Mouse (Mus musculus) limb, embryonic 13.5 days (tissue): ENCODE data around the gene Acvrl1. TPM values are rescaled to one million over a fixed set of nuclear protein-coding genes. Genes with fewer than 3 reads are reported as not detected.

Experiments
- ATAC-seq: fragments of 200-750 bp; cut with Nextera tagmentation; 2 replicates; pipeline ENCODE4 v1.8.0; 2017; ENCODE audit warnings: low read depth, moderate number of reproducible peaks, moderate TSS enrichment; ENCODE audit not compliant: low FRiP score
- H3K27ac ChIP-seq: fragments of 300-500 bp; sonication (generic); 2 replicates; pipeline ENCODE4 v1.5.1; 2015; ENCODE audit warnings: inconsistent platforms, mild to moderate bottlenecking, moderate library complexity
- H3K27me3 ChIP-seq: fragments of 300-500 bp; sonication (generic); 2 replicates; pipeline ENCODE4 v1.6.1; 2015; ENCODE audit warnings: mild to moderate bottlenecking, inconsistent platforms
- H3K36me3 ChIP-seq: fragments of 300-500 bp; sonication (generic); 2 replicates; pipeline ENCODE4 v1.6.1; 2015; ENCODE audit warnings: inconsistent platforms, mild to moderate bottlenecking, moderate library complexity
- H3K4me1 ChIP-seq: fragments of 300-500 bp; sonication (generic); 2 replicates; pipeline ENCODE4 v1.6.1; 2015; ENCODE audit warnings: inconsistent platforms
- H3K4me2 ChIP-seq: fragments of 300-500 bp; sonication (generic); replicated peaks from 2 replicates; pipeline ENCODE4 v1.6.1; 2015; ENCODE audit warnings: inconsistent platforms, mild to moderate bottlenecking, moderate library complexity
- H3K4me3 ChIP-seq: fragments of 300-500 bp; sonication (generic); 2 replicates; pipeline ENCODE4 v1.5.1; 2015; ENCODE audit warnings: moderate library complexity, mild to moderate bottlenecking, inconsistent platforms
- H3K9ac ChIP-seq: fragments of 300-500 bp; sonication (generic); 2 replicates; pipeline ENCODE4 v1.6.1; 2015; ENCODE audit warnings: mild to moderate bottlenecking, inconsistent platforms
- H3K9me3 ChIP-seq: fragments of 300-500 bp; sonication (generic); 2 replicates; pipeline ENCODE4 v1.6.1; 2016; ENCODE audit warnings: inconsistent platforms
- WGBS: fragments of 180-500 bp; shearing (Covaris S2); methylation state at CpG from one replicate; pipeline ENCODE4 v1.1.7; 2015; 5-methylcytosine and 5-hydroxymethylcytosine counted together
- polyA plus RNA-seq: library from polyadenylated mRNA; unstranded; fragments of >200 nt; fragmentation: Nextera tagmentation; extraction: Ambion mirVana; gene quantifications from 2 replicates; pipeline ENCODE4 v1.2.1, GENCODE M21; 2015

Acvrl1 gene
- polyA plus RNA-seq, 1 experiment from 2014 or later: 9.6 TPM

GRCm38 (mm10) chr15:101175131-101175460 is 46.8 kb downstream of the Acvrl1 start:
- no peak overlapping the region for H3K27ac ChIP-seq
- H3K9ac ChIP-seq: peak overlapping the region; percentile 94

DNA sequence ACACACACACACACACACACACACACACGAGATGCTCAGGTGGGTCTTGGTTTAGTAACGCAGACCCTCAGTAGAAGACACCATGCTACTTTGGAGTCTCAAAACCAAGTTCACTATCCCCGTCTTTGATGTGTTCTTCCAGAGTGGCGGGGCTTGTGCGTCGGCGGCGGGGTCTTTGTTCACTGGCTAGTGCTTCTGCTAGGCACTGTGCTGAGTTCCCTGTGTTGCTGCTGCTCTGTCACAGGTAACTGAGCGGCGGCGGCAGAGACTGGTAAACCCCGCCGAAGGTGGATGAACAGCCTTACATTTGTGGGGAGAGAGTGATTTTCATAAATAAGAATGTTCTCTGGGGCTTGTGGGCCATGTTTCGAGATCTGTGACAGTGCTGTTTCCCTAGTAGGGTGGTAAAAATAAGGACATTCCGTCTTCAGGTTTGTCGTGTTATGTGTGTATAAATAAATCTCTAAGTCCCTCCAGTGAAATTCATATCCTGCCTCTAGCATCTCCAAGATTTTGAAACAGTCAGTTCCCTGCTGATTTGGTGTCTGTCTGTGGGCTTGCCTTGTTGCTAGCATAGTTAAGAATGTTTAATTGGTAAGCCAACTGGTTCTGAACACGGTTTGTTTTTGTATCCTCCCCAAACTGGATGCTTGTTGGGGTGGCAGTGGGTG is 47.4 kb downstream of the Acvrl1 start:
- Histone ChIP-seq H3K4me1 (peaks cover 66% of the 10 kb centered on the region), H3K4me3 (peak overlapping the region; percentile 89), H3K9ac (peak overlapping the region; percentile 94), H3K4me2 (peak overlapping the region; percentile 90), H3K9me3 (no peaks in the 10 kb centered on the region), H3K27me3 (peaks cover 5% of the 10 kb centered on the region; the same call in 1 of the 2 replicates), H3K27ac (peak overlapping the region; percentile 40), H3K36me3 (no peaks in the 10 kb centered on the region; the same call in 1 of the 2 replicates)
- ATAC-seq: no peak
- 21% methylated on average over 17 of the region's 17 CpGs for WGBS

More at GRCm38 (mm10) chr15:101175131-101175460, 46.8 kb downstream of the Acvrl1 start:
- peaks cover 59% of the 10 kb centered on the region for H3K4me1 ChIP-seq
- 5% methylated on average over 5 of the region's 5 CpGs for WGBS
- H3K9me3 ChIP-seq: no peaks in the 10 kb centered on the region
- peak overlapping the region; percentile 89 for H3K4me3 ChIP-seq
- H3K4me2 ChIP-seq: peak overlapping the region; percentile 90
- H3K27me3 ChIP-seq: peaks cover 5% of the 10 kb centered on the region; the same call in 1 of the 2 replicates
- no peak for ATAC-seq
- H3K36me3 ChIP-seq: no peaks in the 10 kb centered on the region; the same call in 1 of the 2 replicates

DNA sequence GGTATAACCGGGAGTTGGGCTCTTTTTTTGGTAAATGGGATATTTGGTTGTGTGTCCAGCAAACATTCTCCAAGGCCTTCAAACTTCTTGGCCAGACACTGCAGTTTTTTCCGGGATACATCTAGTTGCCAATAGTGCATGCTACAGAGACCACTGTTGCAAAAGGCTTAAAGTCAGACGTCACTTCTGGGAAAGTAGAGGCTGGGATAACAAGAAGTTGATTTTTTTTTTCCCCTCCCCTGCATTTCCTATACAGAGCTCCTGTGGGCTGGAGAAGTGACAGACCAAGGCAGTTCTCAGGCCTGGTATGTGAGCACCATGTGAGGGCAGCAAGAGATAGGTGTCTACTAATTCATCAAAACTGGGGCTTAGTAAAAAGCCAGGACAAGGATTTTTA is 48.0 kb downstream of the Acvrl1 start:
- H3K4me3 ChIP-seq: peak overlapping the region; percentile 89
- WGBS: 48% methylated on average over 3 of the region's 3 CpGs
- H3K9me3 ChIP-seq: no peaks in the 10 kb centered on the region
- ATAC-seq: no peak
- H3K27ac ChIP-seq: peak overlapping the region; percentile 40
- H3K4me1 ChIP-seq: peaks cover 71% of the 10 kb centered on the region
- H3K9ac ChIP-seq: peak overlapping the region; percentile 94
- peak overlapping the region; percentile 90 for H3K4me2 ChIP-seq
- H3K27me3 ChIP-seq: peaks cover 5% of the 10 kb centered on the region; the same call in 1 of the 2 replicates
- H3K36me3 ChIP-seq: no peaks in the 10 kb centered on the region; the same call in 1 of the 2 replicates

DNA sequence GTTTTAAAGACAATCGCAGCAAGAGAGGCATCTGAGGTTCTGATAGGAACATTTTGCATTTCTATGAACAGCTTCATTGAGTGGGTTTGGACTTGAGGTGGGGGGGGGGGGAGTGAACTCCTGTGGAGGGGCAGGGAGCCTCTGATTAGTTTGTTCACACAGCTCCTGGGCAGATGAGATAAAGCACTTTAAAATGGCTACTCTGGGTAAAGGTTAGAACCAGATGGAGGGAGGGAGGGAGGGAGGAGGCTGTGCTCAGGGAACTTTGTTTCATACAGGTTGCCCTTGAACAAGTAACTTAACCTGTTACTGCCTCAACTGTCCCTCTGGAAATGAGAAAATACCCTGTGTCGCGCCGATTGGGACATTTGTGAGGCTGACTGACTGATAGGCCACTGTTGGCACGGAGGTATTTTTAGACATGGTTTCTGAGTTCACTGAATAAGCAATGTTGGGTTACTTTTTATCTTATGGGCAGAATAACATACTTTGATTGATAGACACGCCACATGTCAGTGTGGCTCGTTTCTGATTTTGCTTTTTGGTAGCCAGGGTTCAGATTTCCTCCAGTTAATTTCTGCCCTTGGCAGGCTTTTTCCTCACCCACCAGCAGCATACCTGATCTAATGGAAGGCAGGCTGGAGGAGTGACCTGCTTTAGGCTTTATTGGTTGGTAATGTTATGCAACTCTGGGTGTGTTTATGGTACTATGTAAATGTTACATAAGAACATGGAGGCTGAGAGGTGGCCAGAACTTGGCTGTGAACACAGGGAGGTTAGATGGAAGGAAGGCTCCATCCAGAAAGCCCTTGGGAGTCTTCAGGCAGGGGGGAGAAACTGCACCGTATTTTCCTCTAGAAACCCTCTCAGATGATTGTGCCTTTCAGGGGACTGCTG is 48.7 kb downstream of the Acvrl1 start:
- no peak overlapping the region for H3K9ac ChIP-seq
- no peak for ATAC-seq
- H3K9me3 ChIP-seq: no peaks in the 10 kb centered on the region
- peaks cover 78% of the 10 kb centered on the region for H3K4me1 ChIP-seq
- H3K4me2 ChIP-seq: peak overlapping the region; percentile 90; the same call in 1 of the 2 replicates
- WGBS: 56% methylated on average over 8 of the region's 8 CpGs
- H3K27ac ChIP-seq: no peak overlapping the region
- no peaks in the 10 kb centered on the region; the same call in 1 of the 2 replicates for H3K36me3 ChIP-seq
- peaks cover 5% of the 10 kb centered on the region; the same call in 1 of the 2 replicates for H3K27me3 ChIP-seq
- no peak overlapping the region for H3K4me3 ChIP-seq

DNA sequence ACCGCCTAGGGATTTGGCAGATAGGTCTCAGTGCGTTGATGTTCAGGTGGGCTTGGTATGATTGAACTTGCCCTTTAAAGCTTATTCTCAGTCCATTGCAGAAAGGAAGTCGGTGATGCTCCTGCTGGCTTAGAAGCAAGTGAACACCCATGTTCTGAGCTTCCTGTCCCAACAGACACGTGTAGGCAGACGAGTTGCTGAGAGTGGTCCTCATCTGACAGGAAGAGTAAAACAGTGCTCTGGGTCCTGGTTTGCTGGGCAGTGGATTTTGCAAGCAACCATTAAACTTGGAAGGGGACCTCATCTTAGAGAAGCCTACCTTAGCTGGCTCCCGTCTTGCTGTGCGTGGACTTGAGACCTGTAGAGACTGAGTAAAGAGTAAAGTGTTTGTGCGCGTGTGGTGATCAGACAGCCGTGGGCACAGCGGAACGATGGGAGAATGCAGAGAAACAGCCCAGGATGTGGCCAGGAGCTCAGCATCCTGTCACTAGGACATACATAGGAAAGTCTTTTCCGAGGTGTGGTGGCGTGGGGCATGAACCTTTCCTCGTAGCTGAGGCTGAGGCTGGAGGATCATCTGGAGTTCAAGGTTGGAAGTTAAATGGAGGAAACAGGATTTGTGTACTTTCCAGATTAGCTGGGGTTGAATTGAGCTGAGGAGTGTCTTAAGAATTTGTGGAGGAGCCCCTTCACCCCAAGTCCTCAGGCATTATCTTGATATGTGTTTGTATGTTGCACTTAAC is 52.2 kb downstream of the Acvrl1 start:
- no peaks in the 10 kb centered on the region for H3K9me3 ChIP-seq
- peak overlapping the region; percentile 11; the same call in 1 of the 2 replicates for H3K4me2 ChIP-seq
- peaks cover 2% of the 10 kb centered on the region for H3K36me3 ChIP-seq
- H3K27me3 ChIP-seq: no peaks in the 10 kb centered on the region
- 63% methylated on average over 15 of the region's 15 CpGs for WGBS
- H3K4me1 ChIP-seq: peaks cover 85% of the 10 kb centered on the region
- no peak overlapping the region for H3K4me3 ChIP-seq
- 0 out of 2 replicates have a peak overlapping the region, but pooled peaks have one; percentile 48 for H3K27ac ChIP-seq
- ATAC-seq: no peak
- H3K9ac ChIP-seq: peak overlapping the region; percentile 54; the same call in 1 of the 2 replicates

GRCm38 (mm10) chr15:101181106-101181466 is 52.8 kb downstream of the Acvrl1 start:
- H3K36me3 ChIP-seq: peaks cover 5% of the 10 kb centered on the region
- no peaks in the 10 kb centered on the region for H3K27me3 ChIP-seq
- peaks cover 80% of the 10 kb centered on the region for H3K4me1 ChIP-seq
- no peaks in the 10 kb centered on the region for H3K9me3 ChIP-seq
- no peak overlapping the region for H3K4me3 ChIP-seq
- ATAC-seq: no peak
- peak overlapping the region; percentile 48; the same call in 1 of the 2 replicates for H3K27ac ChIP-seq
- H3K4me2 ChIP-seq: peak overlapping the region; percentile 11; the same call in 1 of the 2 replicates
- WGBS: 20% methylated on average over 5 of the region's 5 CpGs
- peak overlapping the region; percentile 54 for H3K9ac ChIP-seq

- Histone ChIP-seq H3K27me3 (no peaks in the 10 kb centered on the region), H3K36me3 (peaks cover 9% of the 10 kb centered on the region), H3K4me1 (peaks cover 75% of the 10 kb centered on the region), H3K9me3 (no peaks in the 10 kb centered on the region), H3K27ac (peak overlapping the region; percentile 48; the same call in 1 of the 2 replicates), H3K9ac (peak overlapping the region; percentile 54), H3K4me2 (peak overlapping the region; percentile 11; the same call in 1 of the 2 replicates), H3K4me3 (no peak overlapping the region)
- no peak for ATAC-seq
- 26% methylated on average over 4 of the region's 4 CpGs for WGBS
Measured at GRCm38 (mm10) chr15:101181500-101181899, 53.2 kb downstream of the Acvrl1 start.

DNA sequence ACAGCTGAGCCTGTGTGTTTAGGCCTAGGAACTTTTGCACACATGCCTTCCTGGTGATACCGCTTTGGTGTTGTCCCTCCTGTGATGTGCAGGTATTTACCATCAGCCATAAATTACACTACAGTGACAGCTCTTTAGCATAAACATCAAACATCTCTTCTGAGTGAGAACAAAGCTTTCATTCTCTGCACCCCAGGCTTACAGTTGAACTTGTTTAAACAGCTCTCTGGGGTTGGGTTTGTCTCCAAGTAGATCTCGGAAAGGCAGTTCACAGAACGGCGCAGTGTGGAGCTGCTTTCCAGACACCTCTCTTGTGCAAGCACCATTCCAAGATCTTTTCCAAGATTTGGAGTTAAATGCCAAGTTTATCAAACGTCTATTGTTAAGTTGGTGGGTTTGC is 54.4 kb downstream of the Acvrl1 start:
- no peak for ATAC-seq
- H3K9me3 ChIP-seq: no peaks in the 10 kb centered on the region
- H3K36me3 ChIP-seq: peaks cover 15% of the 10 kb centered on the region
- no peaks in the 10 kb centered on the region for H3K27me3 ChIP-seq
- peak overlapping the region; percentile 7; the same call in 1 of the 2 replicates for H3K4me2 ChIP-seq
- no peak overlapping the region for H3K9ac ChIP-seq
- WGBS: 34% methylated on average over 5 of the region's 5 CpGs
- H3K27ac ChIP-seq: peak overlapping the region; percentile 61; the same call in 1 of the 2 replicates
- no peak overlapping the region for H3K4me3 ChIP-seq
- H3K4me1 ChIP-seq: peaks cover 64% of the 10 kb centered on the region

DNA sequence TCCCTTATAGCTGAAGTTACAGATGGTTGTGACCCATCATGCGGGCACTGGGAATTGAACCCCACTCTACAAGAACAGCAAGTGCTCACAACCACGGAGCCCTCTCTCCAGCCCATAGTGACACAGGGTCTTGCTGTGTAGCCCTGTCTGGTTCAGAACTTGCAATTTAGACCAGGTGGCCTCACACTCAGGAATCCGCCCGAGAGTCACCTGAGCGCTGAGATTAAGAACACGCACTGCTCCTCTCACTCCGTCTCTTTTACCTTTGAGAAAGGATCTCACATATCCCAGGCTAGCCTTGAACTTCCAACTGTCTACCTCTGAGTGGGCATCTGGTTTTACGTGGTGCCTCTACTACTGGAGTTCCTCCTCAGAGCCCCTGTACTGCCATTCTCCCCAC is 56.0 kb downstream of the Acvrl1 start:
- Histone ChIP-seq H3K4me3 (no peak overlapping the region), H3K9ac (no peak overlapping the region), H3K27me3 (no peaks in the 10 kb centered on the region), H3K9me3 (no peaks in the 10 kb centered on the region), H3K27ac (no peak overlapping the region), H3K4me1 (peaks cover 48% of the 10 kb centered on the region), H3K36me3 (peaks cover 15% of the 10 kb centered on the region), H3K4me2 (no peak overlapping the region)
- no peak for ATAC-seq
- 97% methylated on average over 8 of the region's 8 CpGs for WGBS

DNA sequence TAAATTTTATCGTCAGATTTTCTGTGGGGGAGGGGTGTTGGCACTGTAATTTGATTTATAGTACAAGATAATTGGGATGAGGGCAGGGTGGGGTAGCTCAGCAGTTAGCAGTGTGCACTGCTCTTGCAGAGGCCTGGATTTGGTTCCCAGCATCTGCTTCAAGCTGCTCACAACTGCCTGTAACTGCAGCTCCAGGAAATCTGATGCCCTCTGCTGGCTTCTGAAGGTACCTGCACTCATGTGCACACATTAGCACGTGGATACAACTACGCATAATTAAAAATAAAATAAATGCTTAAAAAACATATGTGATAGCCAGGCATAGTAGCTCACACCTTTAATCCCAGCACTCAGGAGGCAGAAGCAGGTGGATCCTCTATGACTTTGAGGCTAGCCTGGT is 57.2 kb downstream of the Acvrl1 start:
- WGBS: 94% methylated on average over 3 of the region's 3 CpGs

DNA sequence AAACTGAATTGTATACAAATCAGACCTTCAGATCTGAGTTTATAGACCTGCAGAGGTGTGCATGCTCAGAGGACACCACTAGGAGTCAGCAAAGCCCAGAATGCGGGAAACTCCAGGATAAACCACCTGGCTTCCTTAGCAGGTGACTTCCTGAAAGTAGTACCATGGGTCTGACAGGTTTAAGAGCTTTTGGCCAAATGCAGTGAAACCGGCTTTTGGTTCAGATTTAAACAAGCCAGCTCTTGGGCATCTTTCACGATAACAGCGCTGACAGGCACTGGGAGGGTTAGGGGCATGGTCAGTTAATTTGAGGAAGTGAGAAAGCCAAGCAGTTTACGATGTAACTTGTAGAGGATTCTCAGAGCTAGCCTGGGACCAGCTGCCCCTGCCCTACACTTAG is 59.6 kb downstream of the Acvrl1 start:
- H3K27ac ChIP-seq: no peak overlapping the region
- ATAC-seq: no peak
- H3K4me2 ChIP-seq: no peak overlapping the region
- H3K4me3 ChIP-seq: no peak overlapping the region
- no peaks in the 10 kb centered on the region for H3K9me3 ChIP-seq
- peaks cover 39% of the 10 kb centered on the region for H3K4me1 ChIP-seq
- no peak overlapping the region for H3K9ac ChIP-seq
- peaks cover 15% of the 10 kb centered on the region for H3K36me3 ChIP-seq
- no peaks in the 10 kb centered on the region for H3K27me3 ChIP-seq
- WGBS: 62% methylated on average over 5 of the region's 5 CpGs

More for the DNA sequence above, 57.2 kb downstream of the Acvrl1 start:
- H3K4me1 ChIP-seq: peaks cover 40% of the 10 kb centered on the region
- H3K27me3 ChIP-seq: no peaks in the 10 kb centered on the region
- no peak overlapping the region for H3K9ac ChIP-seq
- H3K9me3 ChIP-seq: no peaks in the 10 kb centered on the region
- no peak for ATAC-seq
- H3K27ac ChIP-seq: no peak overlapping the region
- no peak overlapping the region for H3K4me2 ChIP-seq
- no peak overlapping the region for H3K4me3 ChIP-seq
- H3K36me3 ChIP-seq: peaks cover 15% of the 10 kb centered on the region
